Mouse (Mus musculus) stomach, embryonic 16.5 days (tissue): ENCODE data around the gene Adat1. TPM values are rescaled to one million over a fixed set of nuclear protein-coding genes. Genes with fewer than 3 reads are reported as not detected.

Experiments used
- ATAC-seq: fragments of 200-750 bp; cut with Nextera tagmentation; 2 replicates; pipeline ENCODE4 v1.8.0; 2017; ENCODE audit warnings: moderate number of reproducible peaks, moderate TSS enrichment; ENCODE audit not compliant: insufficient read depth, low FRiP score
- H3K27ac ChIP-seq: fragments of 300-500 bp; sonication (generic); 2 replicates; pipeline ENCODE4 v1.5.1; 2014; ENCODE audit warnings: low read length
- H3K27me3 ChIP-seq: fragments of 300-500 bp; sonication (generic); 2 replicates; pipeline ENCODE4 v1.6.1; 2014; ENCODE audit warnings: low read length, control low read depth, mixed read lengths; ENCODE audit not compliant: control insufficient read depth, insufficient read depth
- H3K36me3 ChIP-seq: fragments of 300-500 bp; sonication (generic); 2 replicates; pipeline ENCODE4 v1.6.1; 2014; ENCODE audit warnings: low read length; ENCODE audit not compliant: control insufficient read depth, insufficient read depth
- H3K4me1 ChIP-seq: fragments of 300-500 bp; sonication (generic); 2 replicates; pipeline ENCODE4 v1.6.1; 2014; ENCODE audit warnings: low read length, control low read depth, mixed read lengths; ENCODE audit not compliant: control insufficient read depth, insufficient read depth
- H3K4me2 ChIP-seq: fragments of 300-500 bp; sonication (generic); 2 replicates; pipeline ENCODE4 v1.6.1; 2014; ENCODE audit warnings: low read depth, low read length, mixed read lengths
- H3K4me3 ChIP-seq: fragments of 300-500 bp; sonication (generic); replicated peaks from 2 replicates; pipeline ENCODE4 v1.5.1; 2014; ENCODE audit warnings: mild to moderate bottlenecking, low read length
- H3K9ac ChIP-seq: fragments of 300-500 bp; sonication (generic); 2 replicates; pipeline ENCODE4 v1.6.1; 2014; ENCODE audit warnings: low read length
- H3K9me3 ChIP-seq: fragments of 300-500 bp; sonication (generic); replicated peaks from 2 replicates; pipeline ENCODE4 v1.6.1; 2016; ENCODE audit warnings: low read length, control low read depth; ENCODE audit not compliant: control insufficient read depth
- WGBS: fragments of 180-500 bp; shearing (Covaris S2); extraction: QIAGEN DNeasy Blood & Tissue Kit; methylation state at CpG from one replicate; pipeline ENCODE4 v1.1.7; 2014; 5-methylcytosine and 5-hydroxymethylcytosine counted together
- polyA plus RNA-seq: library from polyadenylated mRNA; unstranded; fragments of >200 nt; fragmentation: Nextera tagmentation; extraction: Ambion mirVana; gene quantifications from 2 replicates; pipeline ENCODE4 v1.2.1, GENCODE M21; 2015

Adat1 gene
- polyA plus RNA-seq, 1 experiment from 2014 or later, result 8.3 TPM

DNA sequence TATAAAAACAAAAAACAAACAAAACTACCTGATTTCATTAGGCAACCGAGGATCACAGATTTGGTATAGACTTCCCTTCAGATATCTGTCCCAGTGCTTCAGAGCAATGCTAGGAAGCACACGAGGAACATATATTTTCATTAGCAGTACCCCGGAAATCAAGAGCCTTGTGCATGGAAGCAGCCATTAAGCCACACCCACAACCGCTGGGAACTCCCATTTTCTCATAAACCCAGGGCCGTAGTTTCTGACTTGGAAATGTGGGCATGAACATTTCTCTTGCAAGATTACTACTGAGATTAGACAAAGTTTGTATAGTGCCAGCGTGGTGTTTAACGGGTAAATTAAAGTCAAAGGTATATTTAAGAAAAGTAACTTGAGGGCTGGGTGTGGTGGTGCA lies 17.5 kb upstream of the Adat1 start:
- H3K27ac ChIP-seq, result no peak overlapping the region
- H3K27me3 ChIP-seq, result no peaks in the 10 kb centered on the region
- no peak overlapping the region for H3K9ac ChIP-seq
- peaks cover 16% of the 10 kb centered on the region for H3K4me1 ChIP-seq
- no peak overlapping the region for H3K4me2 ChIP-seq
- WGBS, result 91% methylated on average over 7 of the region's 7 CpGs
- H3K4me3 ChIP-seq, result no peak overlapping the region
- peaks cover 7% of the 10 kb centered on the region for H3K36me3 ChIP-seq
- no peaks in the 10 kb centered on the region for H3K9me3 ChIP-seq
- ATAC-seq, result no peak

DNA sequence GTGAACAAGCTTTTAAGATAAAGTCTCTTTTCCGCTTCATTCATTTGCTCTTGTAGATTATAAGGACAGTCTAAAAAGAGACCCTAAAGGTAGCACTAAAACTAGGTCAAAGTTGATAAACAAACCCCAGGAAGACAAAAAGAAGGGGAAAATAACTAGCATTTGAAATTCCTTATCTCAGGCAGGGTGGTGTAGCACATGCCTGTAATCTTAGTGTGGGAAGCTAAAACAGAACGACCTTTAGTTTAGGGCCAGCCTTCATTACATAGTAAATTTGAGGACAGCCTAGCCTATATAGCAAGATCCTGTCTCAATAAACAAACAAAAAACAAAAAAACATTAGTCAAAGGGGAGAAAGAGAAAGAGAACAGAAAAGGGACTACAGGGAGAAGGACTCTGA lies 15.6 kb upstream of the Adat1 start:
- peaks cover 10% of the 10 kb centered on the region for H3K4me1 ChIP-seq
- WGBS, result 92% methylated on average over 2 of the region's 2 CpGs
- H3K4me2 ChIP-seq, result no peak overlapping the region
- H3K9me3 ChIP-seq, result no peaks in the 10 kb centered on the region
- no peak overlapping the region for H3K27ac ChIP-seq
- no peak overlapping the region for H3K4me3 ChIP-seq
- no peak overlapping the region for H3K9ac ChIP-seq
- H3K36me3 ChIP-seq, result peaks cover 17% of the 10 kb centered on the region
- ATAC-seq, result no peak
- no peaks in the 10 kb centered on the region for H3K27me3 ChIP-seq

DNA sequence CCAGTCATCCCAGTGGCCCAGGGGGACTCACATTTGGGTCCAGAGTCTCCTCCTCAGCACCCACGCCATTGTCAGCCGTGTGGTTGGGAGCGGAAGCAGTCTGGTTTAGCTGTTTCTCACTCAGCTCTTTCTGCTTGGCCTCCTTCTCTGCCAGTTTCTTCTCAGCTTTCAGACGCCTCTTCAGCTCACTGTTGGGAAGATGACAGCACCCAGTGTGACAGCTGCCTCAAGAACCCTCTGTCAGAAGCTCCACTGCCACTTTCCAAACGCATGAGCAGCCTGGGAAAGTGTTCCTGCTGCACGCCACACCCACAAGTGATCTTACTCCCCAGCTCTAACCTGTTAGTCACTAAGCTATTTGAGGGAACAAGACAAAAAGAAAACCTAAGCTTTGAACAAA lies 13.5 kb upstream of the Adat1 start:
- Histone ChIP-seq H3K4me1 (peaks cover 5% of the 10 kb centered on the region; the same call in 1 of the 2 replicates), H3K4me3 (no peak overlapping the region), H3K27me3 (no peaks in the 10 kb centered on the region), H3K27ac (no peak overlapping the region), H3K36me3 (peaks cover 36% of the 10 kb centered on the region), H3K9ac (no peak overlapping the region), H3K9me3 (no peaks in the 10 kb centered on the region), H3K4me2 (no peak overlapping the region)
- WGBS, result 87% methylated on average over 6 of the region's 6 CpGs
- no peak for ATAC-seq

DNA sequence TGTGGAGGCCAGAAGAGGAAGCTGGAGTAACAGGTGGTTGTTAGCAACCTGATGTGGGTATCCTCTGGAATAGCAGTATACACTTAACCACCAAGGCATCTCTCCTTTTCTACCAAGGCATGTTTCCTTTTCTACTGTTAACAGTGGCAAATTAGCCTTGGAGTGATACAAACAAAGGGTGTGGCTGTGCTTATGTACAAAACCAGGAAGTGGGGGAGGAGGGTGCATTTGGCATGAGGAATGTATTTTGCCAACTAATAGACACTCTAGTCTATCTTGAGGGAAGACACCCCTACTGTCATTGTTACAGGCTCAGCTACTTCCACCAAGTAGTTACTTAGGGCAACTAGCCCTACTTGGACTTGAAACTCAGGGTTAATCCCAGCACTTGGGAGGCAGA lies 12.7 kb upstream of the Adat1 start:
- no peak overlapping the region for H3K9ac ChIP-seq
- H3K36me3 ChIP-seq, result peaks cover 42% of the 10 kb centered on the region
- no peak overlapping the region for H3K4me2 ChIP-seq
- H3K27me3 ChIP-seq, result no peaks in the 10 kb centered on the region
- ATAC-seq, result no peak
- H3K4me1 ChIP-seq, result no peaks in the 10 kb centered on the region
- H3K27ac ChIP-seq, result no peak overlapping the region
- no peaks in the 10 kb centered on the region for H3K9me3 ChIP-seq
- no peak overlapping the region for H3K4me3 ChIP-seq

DNA sequence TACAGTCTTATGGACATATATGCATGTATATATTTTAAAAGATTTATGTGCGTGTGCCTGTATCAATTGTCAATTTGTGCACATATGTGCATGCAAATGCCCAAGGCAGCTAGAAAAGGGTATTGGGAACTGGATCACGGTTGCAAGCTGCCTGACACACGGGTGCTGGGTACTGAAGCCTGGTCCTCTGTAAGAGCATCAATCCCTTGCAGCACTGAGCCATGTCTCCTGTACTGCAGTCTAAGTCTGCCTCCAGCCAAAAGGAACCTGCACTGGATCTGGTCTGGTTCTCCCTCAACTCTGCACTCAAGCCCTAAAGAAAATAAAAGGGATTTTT lies 569 bp upstream of the Adat1 start:
- Histone ChIP-seq H3K4me2 (no peak overlapping the region), H3K27ac (no peak overlapping the region), H3K4me1 (peaks cover 7% of the 10 kb centered on the region), H3K27me3 (no peaks in the 10 kb centered on the region), H3K4me3 (no peak overlapping the region), H3K9me3 (no peaks in the 10 kb centered on the region), H3K9ac (no peak overlapping the region), H3K36me3 (peaks cover 9% of the 10 kb centered on the region; the same call in 1 of the 2 replicates)
- ATAC-seq, result no peak
- WGBS, result 73% methylated on average over 3 of the region's 3 CpGs

DNA sequence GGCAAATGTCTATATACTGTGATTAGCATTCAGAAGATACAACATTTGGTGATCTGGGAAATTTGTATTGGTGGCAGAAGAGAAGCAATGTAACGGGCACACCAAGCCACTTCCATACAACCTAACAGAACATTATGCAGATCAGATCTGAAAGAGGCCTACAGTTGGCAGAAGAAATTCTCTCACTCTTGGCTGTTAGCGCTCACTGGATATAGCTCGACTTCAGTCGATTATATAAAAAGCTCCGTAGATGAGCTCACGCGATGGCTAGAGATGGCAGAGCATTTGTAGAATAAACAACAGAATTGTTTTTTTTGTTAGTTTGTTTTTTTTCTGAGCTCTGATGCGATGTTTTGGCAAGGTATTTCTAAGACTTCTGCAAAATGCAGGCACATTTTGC lies 824 bp downstream of the Adat1 start:
- peak overlapping the region; percentile 82 for H3K4me2 ChIP-seq

DNA sequence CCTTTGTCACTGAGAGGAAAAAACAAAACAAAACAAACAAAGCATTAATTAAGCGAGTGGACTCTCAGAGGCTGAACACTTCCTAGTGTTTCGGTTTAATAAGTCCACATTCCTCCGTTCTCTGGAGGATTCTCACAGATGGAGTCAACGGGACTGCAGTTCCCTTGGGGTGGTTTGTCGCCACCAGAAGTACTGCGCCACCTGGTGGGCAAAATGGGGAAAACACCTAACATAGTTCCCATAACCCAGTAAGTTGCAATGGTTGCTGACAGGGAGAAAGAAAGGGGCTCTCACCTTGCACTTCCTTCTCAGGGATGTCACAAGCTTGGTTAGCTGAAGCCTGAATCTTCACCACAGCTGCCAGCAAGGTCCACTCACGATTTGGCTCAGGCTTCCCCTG lies 2.2 kb downstream of the Adat1 start:
- Histone ChIP-seq H3K4me2 (no peak overlapping the region), H3K9me3 (no peaks in the 10 kb centered on the region), H3K27me3 (no peaks in the 10 kb centered on the region), H3K4me1 (peaks cover 7% of the 10 kb centered on the region), H3K27ac (no peak overlapping the region), H3K36me3 (peaks cover 5% of the 10 kb centered on the region), H3K9ac (no peak overlapping the region), H3K4me3 (no peak overlapping the region)
- no peak for ATAC-seq
- 12% methylated on average over 7 of the region's 7 CpGs for WGBS

More for the DNA sequence above, 824 bp downstream of the Adat1 start:
- Histone ChIP-seq H3K9ac (peak overlapping the region; percentile 83), H3K4me1 (peaks cover 7% of the 10 kb centered on the region), H3K36me3 (peaks cover 5% of the 10 kb centered on the region; the same call in 1 of the 2 replicates), H3K9me3 (no peaks in the 10 kb centered on the region), H3K27me3 (no peaks in the 10 kb centered on the region), H3K4me3 (peak overlapping the region; percentile 73), H3K27ac (no peak overlapping the region)
- WGBS, result 52% methylated on average over 8 of the region's 8 CpGs
- ATAC-seq, result no peak

DNA sequence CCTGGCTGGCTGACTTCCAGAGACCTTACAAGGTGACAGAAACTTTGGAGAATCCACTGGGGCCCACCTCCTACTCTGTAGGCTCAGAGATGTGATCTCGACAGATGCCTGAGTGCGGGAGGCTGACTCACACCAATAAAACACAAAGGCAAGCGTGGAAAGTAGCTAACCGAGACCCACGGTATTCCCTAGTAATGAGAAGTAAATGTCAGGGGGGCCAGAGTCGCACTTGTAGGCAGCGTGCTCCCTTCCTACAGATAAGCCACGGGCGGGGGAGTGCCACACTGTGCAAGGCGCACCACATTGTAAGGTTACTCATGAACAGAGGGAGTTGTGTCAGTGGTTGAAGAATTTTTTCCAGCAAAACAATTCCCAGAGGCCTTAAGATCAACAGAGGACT lies 7.6 kb downstream of the Adat1 start:
- peaks cover 5% of the 10 kb centered on the region for H3K36me3 ChIP-seq
- ATAC-seq, result no peak
- no peaks in the 10 kb centered on the region for H3K4me1 ChIP-seq
- H3K27me3 ChIP-seq, result no peaks in the 10 kb centered on the region
- H3K27ac ChIP-seq, result no peak overlapping the region
- H3K4me3 ChIP-seq, result no peak overlapping the region
- H3K9ac ChIP-seq, result no peak overlapping the region
- H3K4me2 ChIP-seq, result no peak overlapping the region
- no peaks in the 10 kb centered on the region for H3K9me3 ChIP-seq
- WGBS, result 70% methylated on average over 10 of the region's 10 CpGs

DNA sequence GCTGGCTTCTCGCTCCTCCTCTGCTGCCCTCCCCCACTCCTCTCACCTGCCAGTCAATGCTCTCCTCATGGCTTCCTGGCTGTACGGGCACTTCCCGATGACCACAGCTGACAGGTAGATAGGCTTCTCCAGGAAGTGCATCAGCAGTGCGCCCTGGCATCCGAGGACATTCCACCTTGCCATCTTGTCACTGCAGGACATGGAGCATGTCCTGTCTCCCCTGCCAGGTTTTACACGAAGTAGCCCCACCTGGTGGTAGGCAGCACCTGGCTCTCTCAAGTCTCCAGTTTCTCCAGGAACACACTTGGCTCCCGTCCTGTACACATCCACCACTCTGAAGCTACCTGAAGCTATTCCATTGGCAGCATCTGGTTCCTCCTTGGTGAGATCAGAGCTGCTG lies 10.0 kb downstream of the Adat1 start:
- Histone ChIP-seq H3K9ac (no peak overlapping the region), H3K27me3 (no peaks in the 10 kb centered on the region), H3K4me1 (no peaks in the 10 kb centered on the region), H3K9me3 (no peaks in the 10 kb centered on the region), H3K4me3 (no peak overlapping the region), H3K36me3 (no peaks in the 10 kb centered on the region; the same call in 1 of the 2 replicates), H3K27ac (no peak overlapping the region), H3K4me2 (no peak overlapping the region)
- ATAC-seq, result no peak
- 74% methylated on average over 7 of the region's 7 CpGs for WGBS

DNA sequence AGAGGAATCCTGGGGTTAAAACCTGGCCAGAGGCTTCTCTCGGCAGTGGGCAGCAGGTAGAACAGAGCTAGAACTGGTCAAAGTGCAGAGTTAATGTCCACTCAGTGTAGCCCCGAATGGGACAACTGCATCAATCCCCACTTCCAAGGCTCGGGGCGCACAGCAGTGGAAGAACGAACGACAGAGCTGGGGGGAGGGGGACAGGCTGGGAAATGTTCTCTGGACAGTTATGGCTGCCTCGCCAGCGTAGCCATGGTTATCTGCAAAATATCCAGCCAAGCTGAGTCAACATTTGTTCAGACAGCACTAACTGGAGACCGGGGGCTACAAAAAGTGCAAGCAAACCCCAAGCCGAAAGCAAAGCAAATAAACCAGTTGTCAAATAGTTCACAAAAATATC lies 14.0 kb downstream of the Adat1 start:
- Histone ChIP-seq H3K27ac (no peak overlapping the region), H3K9ac (no peak overlapping the region), H3K9me3 (0 out of 2 replicates have a peak, but pooled peaks cover 5% of the 10 kb centered on the region), H3K4me1 (no peaks in the 10 kb centered on the region), H3K27me3 (no peaks in the 10 kb centered on the region), H3K36me3 (0 out of 2 replicates have a peak, but pooled peaks cover 6% of the 10 kb centered on the region), H3K4me2 (no peak overlapping the region), H3K4me3 (no peak overlapping the region)
- 68% methylated on average over 10 of the region's 10 CpGs for WGBS
- ATAC-seq, result no peak
